Mouse (Mus musculus) limb, embryonic 14.5 days (tissue): Measurements from ENCODE around the gene Prl7a1. TPM values are rescaled to one million over a fixed set of nuclear protein-coding genes. Genes with fewer than 3 reads are reported as not detected.

Experiments used
- ATAC-seq: fragments of 200-750 bp; cut with Nextera tagmentation; 2 replicates; pipeline ENCODE4 v1.8.0; 2017; ENCODE audit warnings: low read depth, moderate number of reproducible peaks, moderate TSS enrichment; ENCODE audit not compliant: low FRiP score
- DNase-seq: peaks from one replicate; pipeline ENCODE4 v3.0.0-alpha.2; 2015; ENCODE audit warnings: low spot score
- H3K27ac ChIP-seq: fragments of 300-500 bp; sonication (generic); replicated peaks from 2 replicates; pipeline ENCODE4 v1.5.1; 2014; ENCODE audit warnings: low read depth, mild to moderate bottlenecking, low read length, moderate library complexity, mixed read lengths
- H3K27me3 ChIP-seq: fragments of 300-500 bp; sonication (generic); 2 replicates; pipeline ENCODE4 v1.6.1; 2014; ENCODE audit warnings: low read length, mixed read lengths; ENCODE audit not compliant: control insufficient read depth, insufficient read depth
- H3K36me3 ChIP-seq: fragments of 300-500 bp; sonication (generic); 2 replicates; pipeline ENCODE4 v1.6.1; 2014; ENCODE audit warnings: mild to moderate bottlenecking, low read length, moderate library complexity, mixed read lengths; ENCODE audit not compliant: control insufficient read depth, insufficient read depth
- H3K4me1 ChIP-seq: fragments of 300-500 bp; sonication (generic); 2 replicates; pipeline ENCODE4 v1.6.1; 2014; ENCODE audit warnings: antibody characterized with exemption, low read length, mixed read lengths; ENCODE audit not compliant: control insufficient read depth, insufficient read depth
- H3K4me2 ChIP-seq: fragments of 300-500 bp; sonication (generic); replicated peaks from 2 replicates; pipeline ENCODE4 v1.6.1; 2014; ENCODE audit warnings: low read depth, mild to moderate bottlenecking, low read length, moderate library complexity; ENCODE audit not compliant: severe bottlenecking
- H3K4me3 ChIP-seq: fragments of 300-500 bp; sonication (generic); replicated peaks from 2 replicates; pipeline ENCODE4 v1.5.1; 2014; ENCODE audit warnings: low read length
- H3K9ac ChIP-seq: fragments of 300-500 bp; sonication (generic); 2 replicates; pipeline ENCODE4 v1.6.1; 2014; ENCODE audit warnings: mild to moderate bottlenecking, low read depth, low read length, moderate library complexity; ENCODE audit not compliant: severe bottlenecking
- H3K9me3 ChIP-seq: fragments of 300-500 bp; sonication (generic); 2 replicates; pipeline ENCODE4 v1.6.1; 2016; ENCODE audit warnings: low read length; ENCODE audit not compliant: control insufficient read depth
- POLR2A ChIP-seq: fragments of 200-500 bp; IDR thresholded peaks from 2 replicates; pipeline ENCODE4 v1.8.0; 2012; ENCODE audit warnings: inconsistent platforms, mild to moderate bottlenecking, moderate library complexity, borderline replicate concordance; ENCODE audit not compliant: insufficient read depth, insufficient read length; ENCODE audit errors: extremely low read depth
- WGBS: fragments of 180-500 bp; shearing (Covaris S2); extraction: QIAGEN DNeasy Blood & Tissue Kit; methylation state at CpG from one replicate; pipeline ENCODE4 v1.1.7; 2014; 5-methylcytosine and 5-hydroxymethylcytosine counted together
- polyA plus RNA-seq, 2 experiments: library from polyadenylated mRNA; depleted of rRNA in 1 of 2; stranded (reverse) in 1 of 2; unstranded in 1 of 2; fragments of >200 nt; fragmentation: Nextera tagmentation in 1 of 2; extraction: Ambion mirVana in 1 of 2; gene quantifications; 2 replicates each; pipeline versions ENCODE4 v1.2.1 to v1.2.3; 2012 to 2014

The Prl7a1 gene
- polyA plus RNA-seq (2012; rRNA removed) = 0.65 and 1.3 TPM in 2 replicates
- not detected in 2 replicates for polyA plus RNA-seq (2014; fragmentation: Nextera tagmentation; extraction: Ambion mirVana)

GRCm38 (mm10) chr13:27642393-27642792, at the start of gene Prl7a1:
TSS of gene Prl7a1 (minus strand) at chr13:27642493.
- DNase-seq (no peak), ATAC-seq (no peak)
- H3K4me3 ChIP-seq = no peak within 1 kb of the TSS
- H3K27ac ChIP-seq = no peak within 1 kb of the TSS
- TF ChIP-seq POLR2A = no peak
- no peak within 1 kb of the TSS for H3K9ac ChIP-seq
- no peaks in the 10 kb centered on the region for H3K4me1 ChIP-seq
- no peak within 1 kb of the TSS for H3K4me2 ChIP-seq
- H3K36me3 ChIP-seq = no peaks in the 10 kb centered on the region
- H3K9me3 ChIP-seq = no peaks in the 10 kb centered on the region
- 92% methylated on average over 3 of the region's 3 CpGs for WGBS
- no peaks in the 10 kb centered on the region for H3K27me3 ChIP-seq

GRCm38 (mm10) chr13:27667936-27668335, 25.6 kb upstream of the Prl7a1 start, which contains the start of gene Prl7a2:
TSS of gene Prl7a2 (minus strand) at chr13:27668036.
- Histone ChIP-seq H3K36me3 (no peaks in the 10 kb centered on the region), H3K9me3 (no peaks in the 10 kb centered on the region), H3K4me3 (no peak within 1 kb of the TSS), H3K9ac (no peak within 1 kb of the TSS), H3K27ac (no peak within 1 kb of the TSS), H3K4me1 (no peaks in the 10 kb centered on the region), H3K27me3 (no peaks in the 10 kb centered on the region), H3K4me2 (no peak within 1 kb of the TSS)
- 71% methylated on average over 4 of the region's 4 CpGs for WGBS
- ATAC-seq = no peak
- DNase-seq = no peak
- TF ChIP-seq POLR2A = no peak

GRCm38 (mm10) chr13:27660747-27661146, 18.5 kb upstream of the Prl7a1 start:
- Histone ChIP-seq H3K27ac (no peak overlapping the region), H3K27me3 (no peaks in the 10 kb centered on the region), H3K9ac (no peak overlapping the region), H3K9me3 (no peaks in the 10 kb centered on the region), H3K36me3 (no peaks in the 10 kb centered on the region), H3K4me2 (no peak overlapping the region), H3K4me1 (no peaks in the 10 kb centered on the region), H3K4me3 (no peak overlapping the region)
- no peak for DNase-seq
- 74% methylated on average over 2 of the region's 2 CpGs for WGBS
- no peak for TF ChIP-seq POLR2A
- ATAC-seq = no peak

- 77% methylated on average over 4 of the region's 4 CpGs for WGBS
- H3K4me1 ChIP-seq = no peaks in the 10 kb centered on the region
- DNase-seq = no peak
- no peak for ATAC-seq
- H3K9me3 ChIP-seq = no peaks in the 10 kb centered on the region
- no peak within 1 kb of the TSS for H3K9ac ChIP-seq
- TF ChIP-seq POLR2A = no peak
- no peaks in the 10 kb centered on the region for H3K27me3 ChIP-seq
- no peak within 1 kb of the TSS for H3K27ac ChIP-seq
- no peak within 1 kb of the TSS for H3K4me2 ChIP-seq
- no peak within 1 kb of the TSS for H3K4me3 ChIP-seq
- no peaks in the 10 kb centered on the region for H3K36me3 ChIP-seq
Observed at GRCm38 (mm10) chr13:27610482-27610881, 31.8 kb downstream of the Prl7a1 start, which contains the start of gene Prl7b1. TSS of gene Prl7b1 (minus strand) at chr13:27610582.

Other genes with a start within 250 kb of the Prl7a1 start
- gene Prl8a6, start 203.8 kb downstream of the Prl7a1 start, polyA plus RNA-seq (2012; rRNA removed) = 0.12 TPM in 1 of 2 replicates, not detected in the other
- gene Prl8a6, start 203.8 kb downstream of the Prl7a1 start, polyA plus RNA-seq (2014; fragmentation: Nextera tagmentation; extraction: Ambion mirVana) = not detected in 2 replicates
- gene Prl8a8, start 129.3 kb downstream of the Prl7a1 start, polyA plus RNA-seq (2012; rRNA removed) = 0.10 and 0.13 TPM in 2 replicates
- not detected in 2 replicates for gene Prl8a8, start 129.3 kb downstream of the Prl7a1 start, polyA plus RNA-seq (2014; fragmentation: Nextera tagmentation; extraction: Ambion mirVana)
- 0.91 and 1.1 TPM in 2 replicates for gene Prl8a9, start 77.9 kb downstream of the Prl7a1 start, polyA plus RNA-seq (2012; rRNA removed)
- gene Prl8a9, start 77.9 kb downstream of the Prl7a1 start, polyA plus RNA-seq (2014; fragmentation: Nextera tagmentation; extraction: Ambion mirVana) = not detected in 2 replicates
- not detected in 2 replicates for gene Prl8a1, start 60.3 kb downstream of the Prl7a1 start, polyA plus RNA-seq (2012; rRNA removed)
- not detected in 2 replicates for gene Prl8a1, start 60.3 kb downstream of the Prl7a1 start, polyA plus RNA-seq (2014; fragmentation: Nextera tagmentation; extraction: Ambion mirVana)
- 0.18 TPM in 1 of 2 replicates, not detected in the other for gene Prl7b1, start 31.9 kb downstream of the Prl7a1 start, polyA plus RNA-seq (2012; rRNA removed)
- not detected in 2 replicates for gene Prl7b1, start 31.9 kb downstream of the Prl7a1 start, polyA plus RNA-seq (2014; fragmentation: Nextera tagmentation; extraction: Ambion mirVana)
- gene Prl7a2, start 25.5 kb upstream of the Prl7a1 start, polyA plus RNA-seq (2012; rRNA removed) = 0.33 and 0.47 TPM in 2 replicates
- not detected in 2 replicates for gene Prl7a2, start 25.5 kb upstream of the Prl7a1 start, polyA plus RNA-seq (2014; fragmentation: Nextera tagmentation; extraction: Ambion mirVana)
- 0.70 and 1.0 TPM in 2 replicates for gene Prl7d1, start 74.2 kb upstream of the Prl7a1 start, polyA plus RNA-seq (2012; rRNA removed)
- gene Prl7d1, start 74.2 kb upstream of the Prl7a1 start, polyA plus RNA-seq (2014; fragmentation: Nextera tagmentation; extraction: Ambion mirVana) = not detected in 2 replicates
- gene Prl7c1, start 138.3 kb upstream of the Prl7a1 start, polyA plus RNA-seq (2012; rRNA removed) = not detected in 2 replicates
- gene Prl7c1, start 138.3 kb upstream of the Prl7a1 start, polyA plus RNA-seq (2014; fragmentation: Nextera tagmentation; extraction: Ambion mirVana) = not detected in 2 replicates
- gene Prl2a1, start 159.2 kb upstream of the Prl7a1 start, polyA plus RNA-seq (2012; rRNA removed) = 0.59 and 0.75 TPM in 2 replicates
- gene Prl2a1, start 159.2 kb upstream of the Prl7a1 start, polyA plus RNA-seq (2014; fragmentation: Nextera tagmentation; extraction: Ambion mirVana) = not detected in 2 replicates
- 0.08 TPM in 1 of 2 replicates, not detected in the other for gene Prl2c1, start 206.8 kb upstream of the Prl7a1 start, polyA plus RNA-seq (2012; rRNA removed)
- not detected in 2 replicates for gene Prl2c1, start 206.8 kb upstream of the Prl7a1 start, polyA plus RNA-seq (2014; fragmentation: Nextera tagmentation; extraction: Ambion mirVana)